Mouse (Mus musculus) cortical plate, adult 2 months (tissue): ENCODE data around the gene Gm16434. TPM values are rescaled to one million over a fixed set of nuclear protein-coding genes. Genes with fewer than 3 reads are reported as not detected.
A peak's percentile ranks its signal among the peaks of the same experiment; 100 is the strongest.
"Not testable (repeated sequence)": the region's sequence is repeated elsewhere in the genome, so short reads cannot be mapped to it uniquely, and the experiment has no call there.

Experiments used
- H3K27ac ChIP-seq: fragments of 200-500 bp; 2 replicates; pipeline ENCODE4 v1.5.1; 2012; ENCODE audit warnings: low read length, control low read depth, inconsistent platforms; ENCODE audit not compliant: insufficient read depth
- H3K4me1 ChIP-seq: fragments of 200-500 bp; 2 replicates; pipeline ENCODE4 v1.6.1; 2011; ENCODE audit warnings: low read length; ENCODE audit not compliant: control insufficient read depth, insufficient read depth
- H3K4me3 ChIP-seq: fragments of 200-500 bp; 2 replicates; pipeline ENCODE4 v1.5.1; 2011; ENCODE audit warnings: mild to moderate bottlenecking, low read length, control low read depth; ENCODE audit not compliant: insufficient read depth
- CTCF ChIP-seq: fragments of 200-500 bp; IDR thresholded peaks from 2 replicates; pipeline ENCODE4 v1.5.1; 2011; ENCODE audit warnings: mild to moderate bottlenecking, control low read depth, low read length; ENCODE audit not compliant: insufficient read depth; ENCODE audit errors: extremely low read depth
- polyA plus RNA-seq: library from polyadenylated mRNA; depleted of rRNA; stranded (reverse); fragments of >200 nt; gene quantifications from 2 replicates; pipeline ENCODE4 v1.2.3, GENCODE M21; 2012; rRNA removed

The Gm16434 gene
- polyA plus RNA-seq, result 0.04 TPM in 1 of 2 replicates, not detected in the other

DNA sequence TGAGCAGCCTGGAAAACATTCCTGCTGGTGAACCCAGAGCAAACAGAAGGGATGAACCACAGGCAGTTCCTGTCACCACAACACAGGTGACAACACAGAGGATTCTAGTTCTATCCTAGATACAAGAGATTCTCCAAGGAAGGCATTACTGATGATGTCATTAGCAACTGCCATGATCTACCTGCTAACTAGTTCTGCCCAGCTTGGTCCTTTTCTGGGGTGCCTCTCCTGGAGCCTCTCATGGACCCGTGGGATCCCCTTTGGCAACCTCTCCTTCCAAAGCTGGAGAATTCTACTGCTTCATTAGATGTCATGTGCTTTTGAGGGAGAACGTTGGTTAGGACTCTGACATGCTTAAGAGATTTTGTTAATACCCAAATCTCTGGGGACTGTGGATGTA lies at the start of gene Gm16434:
Gene Gm16434, minus strand, starts transcription at position 101 of the 400 bp plus-strand sequence.
- not testable (repeated sequence) for H3K4me3 ChIP-seq, H3K27ac ChIP-seq, H3K4me1 ChIP-seq

DNA sequence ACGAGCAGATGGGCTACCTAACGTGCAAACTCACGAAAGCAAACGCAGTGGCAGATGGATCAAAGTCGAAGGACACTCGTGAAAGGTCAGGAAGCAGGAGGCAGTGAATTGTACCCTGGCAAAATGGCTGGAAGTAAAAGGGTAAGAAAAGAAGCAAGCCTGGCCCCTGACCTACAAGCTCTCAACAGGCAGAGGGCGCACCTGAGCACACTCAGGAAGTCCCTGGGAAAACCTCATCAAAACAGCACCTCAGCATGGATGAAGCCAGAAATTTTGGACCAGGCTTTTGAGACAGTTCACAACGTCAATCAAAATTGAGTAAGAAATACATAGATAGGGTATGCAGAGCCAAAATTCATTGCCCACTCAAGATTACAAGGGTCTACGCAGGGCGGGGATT lies 49.2 kb upstream of the Gm16434 start:
- not testable (repeated sequence) for H3K4me3 ChIP-seq, H3K27ac ChIP-seq, H3K4me1 ChIP-seq
- 0 out of 2 replicates have a peak, but pooled peaks have one; percentile 17 for TF ChIP-seq CTCF

DNA sequence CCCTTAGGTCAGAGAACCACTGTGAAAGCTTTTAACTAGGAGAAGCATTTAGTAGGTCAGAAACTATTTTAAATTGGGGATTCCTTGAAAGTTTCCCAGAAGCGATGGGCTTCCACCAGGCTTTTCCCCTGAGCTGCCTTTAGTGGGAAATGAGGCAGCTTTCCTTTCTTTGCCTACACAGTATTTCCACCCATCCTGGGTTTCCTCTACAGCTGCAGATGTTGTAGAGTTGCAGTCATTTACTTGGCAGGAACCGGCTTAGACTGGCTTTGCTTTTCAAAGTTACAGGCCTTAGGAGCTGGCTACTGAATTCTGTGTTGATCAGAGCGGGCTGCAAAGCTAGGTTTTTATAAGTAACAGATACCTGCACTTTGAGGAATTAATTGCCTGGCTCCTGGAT lies 5.7 kb upstream of the Gm16434 start:
- not testable (repeated sequence) for H3K4me1 ChIP-seq, H3K27ac ChIP-seq, H3K4me3 ChIP-seq

DNA sequence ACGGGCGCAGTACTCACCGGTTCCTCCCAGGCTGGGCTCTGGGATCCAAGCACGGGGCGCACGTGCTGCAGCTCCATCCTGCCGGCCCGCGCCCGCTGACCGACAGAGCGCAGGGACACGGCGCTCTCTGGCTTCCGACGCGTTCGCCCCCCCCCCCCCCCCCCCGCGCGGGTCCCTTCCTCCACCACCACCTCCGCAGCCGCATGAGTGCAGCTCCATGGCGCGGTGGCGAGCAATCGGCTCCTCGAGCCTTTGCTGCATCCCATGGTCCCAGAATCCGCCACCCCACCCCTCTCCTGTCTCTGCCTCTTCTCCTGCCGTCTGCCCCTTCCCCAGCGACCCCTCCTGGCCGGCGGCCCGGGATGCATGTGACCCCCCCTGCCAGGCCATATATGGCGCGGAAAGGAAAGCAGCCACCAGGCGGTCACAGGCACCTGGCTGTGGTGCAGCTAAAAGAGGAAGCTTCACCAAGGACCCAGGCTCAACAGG lies 19.8 kb downstream of the Gm16434 start, which contains the start of gene Gm3512:
Gene Gm3512, minus strand, starts transcription at position 51 of the 489 bp plus-strand sequence.
- not testable (repeated sequence) for H3K4me3 ChIP-seq, H3K27ac ChIP-seq, H3K4me1 ChIP-seq

Other genes starting within 250 kb of the Gm16434 start
- gene Gm6356, start 220.7 kb downstream of the Gm16434 start, polyA plus RNA-seq, result not detected in 2 replicates
- gene Gm10406, start 167.1 kb downstream of the Gm16434 start, polyA plus RNA-seq, result 1.6 and 2.0 TPM in 2 replicates
- gene Gm3685, start 149.6 kb downstream of the Gm16434 start, polyA plus RNA-seq, result not detected in 2 replicates
- gene Gm3696, start 93.9 kb downstream of the Gm16434 start, polyA plus RNA-seq, result 4.3 and 4.7 TPM in 2 replicates
- 0.04 TPM in 1 of 2 replicates, not detected in the other for gene Gm6676, start 69.1 kb downstream of the Gm16434 start, polyA plus RNA-seq
- gene Gm3512, start 20.0 kb downstream of the Gm16434 start, polyA plus RNA-seq, result 2.8 and 3.4 TPM in 2 replicates
- not detected in 2 replicates for gene Gm3727, start 70.2 kb upstream of the Gm16434 start, polyA plus RNA-seq
- gene Gm3739, start 120.5 kb upstream of the Gm16434 start, polyA plus RNA-seq, result 1.7 and 2.1 TPM in 2 replicates
- not detected in 2 replicates for gene Gm5797, start 137.9 kb upstream of the Gm16434 start, polyA plus RNA-seq
- gene Gm8374, start 170.6 kb upstream of the Gm16434 start, polyA plus RNA-seq, result not detected in 2 replicates